Mouse (Mus musculus): Measurements from ENCODE around the gene Arl3. TPM values are rescaled to one million over a fixed set of nuclear protein-coding genes. Genes with fewer than 3 reads are reported as not detected.

Arl3 gene
- polyA plus RNA-seq (2017; shearing (Covaris generic)): 15.2 TPM

GRCm38 (mm10) chr19:46572951-46573937, at the start of gene Arl3, which contains the start of gene Sfxn2:
Arl3 (minus strand) TSS chr19:46573198.
Sfxn2 (plus strand) TSS chr19:46573365.

GRCm38 (mm10) chr19:46598720-46599252, 25.8 kb upstream of the Arl3 start, which contains the start of gene Wbp1l:
Wbp1l (plus strand) TSS chr19:46599084.

GRCm38 (mm10) chr19:46501401-46502068, 71.5 kb downstream of the Arl3 start, which contains the start of gene Trim8:
Trim8 (plus strand) TSS chr19:46501702.

Other genes with a start within 250 kb of the Arl3 start
- 8.8 TPM for gene Psd, start 246.0 kb downstream of the Arl3 start, polyA plus RNA-seq (2017; shearing (Covaris generic))
- gene Fbxl15, start 245.0 kb downstream of the Arl3 start, polyA plus RNA-seq (2017; shearing (Covaris generic)): 10.5 TPM
- gene Cuedc2, start 234.5 kb downstream of the Arl3 start, polyA plus RNA-seq (2017; shearing (Covaris generic)): 16.6 TPM
- gene Mfsd13a, start 232.1 kb downstream of the Arl3 start, polyA plus RNA-seq (2017; shearing (Covaris generic)): 12.0 TPM
- gene 2310034G01Rik, start 222.9 kb downstream of the Arl3 start, polyA plus RNA-seq (2017; shearing (Covaris generic)): not detected
- 87.1 TPM for gene Actr1a, start 177.4 kb downstream of the Arl3 start, polyA plus RNA-seq (2017; shearing (Covaris generic))
- 33.5 TPM for gene Sufu, start 176.3 kb downstream of the Arl3 start, polyA plus RNA-seq (2017; shearing (Covaris generic))
- gene Trim8, start 71.5 kb downstream of the Arl3 start, polyA plus RNA-seq (2017; shearing (Covaris generic)): 80.2 TPM
- 10.4 TPM for gene Sfxn2, start 167 bp upstream of the Arl3 start, polyA plus RNA-seq (2017; shearing (Covaris generic))
- gene Wbp1l, start 25.9 kb upstream of the Arl3 start, polyA plus RNA-seq (2017; shearing (Covaris generic)): 71.2 TPM
- gene Cyp17a1, start 100.0 kb upstream of the Arl3 start, polyA plus RNA-seq (2017; shearing (Covaris generic)): not detected
- gene Borcs7, start 116.7 kb upstream of the Arl3 start, polyA plus RNA-seq (2017; shearing (Covaris generic)): 2.1 TPM
- gene As3mt, start 134.3 kb upstream of the Arl3 start, polyA plus RNA-seq (2017; shearing (Covaris generic)): 2.7 TPM
- 4.1 TPM for gene Cnnm2, start 188.4 kb upstream of the Arl3 start, polyA plus RNA-seq (2017; shearing (Covaris generic))

Data from effector memory CD4-positive, alpha-beta T cell, adult 5 months (primary cell).